Mouse (Mus musculus) thymus, adult 2 months (tissue): ENCODE data around the gene Usp32.

ENCODE experiments used
- CTCF ChIP-seq: fragments of 200-500 bp; IDR thresholded peaks from 2 replicates; pipeline ENCODE4 v1.5.1; 2012; ENCODE audit warnings: mild to moderate bottlenecking, control low read depth, low read length, moderate library complexity, borderline replicate concordance; ENCODE audit not compliant: control insufficient read depth, poor library complexity, insufficient read depth; ENCODE audit errors: extremely low read depth
- POLR2A ChIP-seq: fragments of 200-500 bp; IDR thresholded peaks from 2 replicates; pipeline ENCODE4 v1.6.1; 2012; ENCODE audit warnings: mild to moderate bottlenecking, low read length, control low read depth, moderate library complexity; ENCODE audit not compliant: control insufficient read depth, poor library complexity, insufficient read depth; ENCODE audit errors: extremely low read depth

GRCm38 (mm10) chr11:84939508-84940053 lies 200.4 kb downstream of the Usp32 start:
- TF ChIP-seq CTCF = no peak
- TF ChIP-seq POLR2A = no peak
